Mouse (Mus musculus) embryonic fibroblast, embryonic 13.5 days (primary cell): ENCODE measurements at regions not wholly inside any gene's neighbourhood (a gene's known extent, or its start where the extent isn't known, plus 50 kb on each side); places are given as distances from the start of the nearest gene placed in this dataset.

Experiments used
- CTCF ChIP-seq: IDR thresholded peaks from 2 replicates; pipeline ENCODE4 v1.5.1; 2011; ENCODE audit warnings: mild to moderate bottlenecking, control low read depth, low read length, moderate library complexity, borderline replicate concordance; ENCODE audit not compliant: insufficient read depth
- POLR2A ChIP-seq: IDR thresholded peaks from 2 replicates; pipeline ENCODE4 v1.6.1; 2011; ENCODE audit warnings: low read depth, mild to moderate bottlenecking, control low read depth, low read length, moderate library complexity

DNA sequence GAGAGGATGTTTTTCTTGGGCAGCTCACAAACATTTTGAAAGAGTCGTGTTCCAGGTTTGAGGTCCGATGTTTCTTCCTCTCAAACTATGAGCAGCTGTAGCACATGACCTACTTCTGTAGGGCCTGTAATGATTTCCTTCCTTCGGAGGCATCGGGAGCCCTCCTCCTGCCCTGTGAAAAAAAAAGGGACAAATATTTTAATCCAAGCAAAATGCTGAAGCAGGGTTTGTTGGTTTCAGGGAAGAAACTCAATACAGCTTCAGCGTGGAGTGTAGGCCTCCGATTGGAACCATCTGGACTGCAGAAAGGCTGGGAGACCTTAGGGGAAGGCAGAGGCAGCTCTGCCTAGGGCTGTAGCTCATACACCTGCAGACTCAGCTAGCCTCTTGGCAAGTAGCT, 76.4 kb downstream of the Pou3f3 start:
- TF ChIP-seq CTCF (no peak), POLR2A (no peak)
